Mouse (Mus musculus) kidney, adult 2 months (tissue): ENCODE measurements at regions not wholly inside any gene's neighbourhood (a gene's known extent, or its start where the extent isn't known, plus 50 kb on each side); places are given as distances from the start of the nearest gene placed in this dataset.

Experiments used
- DNase-seq: peaks from one replicate; pipeline ENCODE4 v3.0.0; 2021
- H3K27ac ChIP-seq: fragments of 200-500 bp; 2 replicates; pipeline ENCODE4 v1.5.1; 2012; ENCODE audit warnings: low read depth, low read length, control low read depth, inconsistent platforms; ENCODE audit not compliant: insufficient read depth
- H3K27me3 ChIP-seq: fragments of 200-500 bp; replicated peaks from 2 replicates; pipeline ENCODE4 v1.6.1; 2012; ENCODE audit warnings: mild to moderate bottlenecking, moderate library complexity, low read length, inconsistent platforms; ENCODE audit not compliant: control insufficient read depth, insufficient read depth
- H3K36me3 ChIP-seq: fragments of 200-500 bp; 2 replicates; pipeline ENCODE4 v1.6.1; 2012; ENCODE audit warnings: mild to moderate bottlenecking, moderate library complexity, low read length, inconsistent platforms; ENCODE audit not compliant: control insufficient read depth, insufficient read depth
- H3K4me1 ChIP-seq: fragments of 200-500 bp; 2 replicates; pipeline ENCODE4 v1.6.1; 2011; ENCODE audit warnings: low read length; ENCODE audit not compliant: control insufficient read depth, insufficient read depth
- H3K4me3 ChIP-seq: fragments of 200-500 bp; 2 replicates; pipeline ENCODE4 v1.5.1; 2011; ENCODE audit warnings: mild to moderate bottlenecking, low read depth, low read length, control low read depth; ENCODE audit not compliant: insufficient read depth
- CTCF ChIP-seq: fragments of 200-500 bp; conservative IDR thresholded peaks from 2 replicates; pipeline ENCODE4 v1.5.1; 2011; ENCODE audit warnings: low read depth, mild to moderate bottlenecking, control low read depth, low read length, moderate library complexity, mixed read lengths; ENCODE audit not compliant: insufficient read depth, insufficient read length
- POLR2A ChIP-seq: fragments of 200-500 bp; IDR thresholded peaks from one replicate; pipeline ENCODE4 v1.6.1; 2011; ENCODE audit warnings: low read depth, low read length, control low read depth
- WGBS: fragments of 180-500 bp; shearing (Covaris S2); methylation state at CpG from one replicate; pipeline ENCODE4 v1.1.7; 2018; 5-methylcytosine and 5-hydroxymethylcytosine counted together

GRCm38 (mm10) chr1:146955688-146956214 is 461.2 kb downstream of the Brinp3 start:
- no peaks in the 10 kb centered on the region for H3K36me3 ChIP-seq
- TF ChIP-seq CTCF: no peak
- no peak for TF ChIP-seq POLR2A
- H3K27ac ChIP-seq: no peak overlapping the region
- no peak overlapping the region for H3K4me3 ChIP-seq
- H3K27me3 ChIP-seq: no peaks in the 10 kb centered on the region
- no peak for DNase-seq
- WGBS: 39% methylated on average over 5 of the region's 5 CpGs
- no peaks in the 10 kb centered on the region for H3K4me1 ChIP-seq

- DNase-seq: no peak
- TF ChIP-seq CTCF: no peak
- TF ChIP-seq POLR2A: no peak
- Histone ChIP-seq H3K4me3 (no peak overlapping the region), H3K27me3 (no peaks in the 10 kb centered on the region), H3K4me1 (no peaks in the 10 kb centered on the region), H3K27ac (no peak overlapping the region), H3K36me3 (no peaks in the 10 kb centered on the region)
These were observed 461.8 kb downstream of the Brinp3 start for GRCm38 (mm10) chr1:146956347-146956746.

GRCm38 (mm10) chr1:146960448-146960847 is 465.9 kb downstream of the Brinp3 start:
- H3K27me3 ChIP-seq: no peaks in the 10 kb centered on the region
- 78% methylated on average over 3 of the region's 3 CpGs for WGBS
- no peak overlapping the region for H3K27ac ChIP-seq
- no peaks in the 10 kb centered on the region for H3K4me1 ChIP-seq
- no peaks in the 10 kb centered on the region for H3K36me3 ChIP-seq
- DNase-seq: no peak
- H3K4me3 ChIP-seq: no peak overlapping the region
- TF ChIP-seq POLR2A: no peak
- TF ChIP-seq CTCF: no peak

- H3K27me3 ChIP-seq: no peaks in the 10 kb centered on the region
- H3K27ac ChIP-seq: no peak overlapping the region
- H3K4me1 ChIP-seq: no peaks in the 10 kb centered on the region
- no peak for TF ChIP-seq CTCF
- TF ChIP-seq POLR2A: no peak
- DNase-seq: no peak
- no peaks in the 10 kb centered on the region for H3K36me3 ChIP-seq
- no peak overlapping the region for H3K4me3 ChIP-seq
These were observed 473.0 kb downstream of the Brinp3 start for GRCm38 (mm10) chr1:146967534-146967933.

GRCm38 (mm10) chr1:146967993-146968392 is 473.4 kb downstream of the Brinp3 start:
- no peak overlapping the region for H3K4me3 ChIP-seq
- DNase-seq: no peak
- no peaks in the 10 kb centered on the region for H3K27me3 ChIP-seq
- H3K4me1 ChIP-seq: no peaks in the 10 kb centered on the region
- H3K27ac ChIP-seq: no peak overlapping the region
- no peaks in the 10 kb centered on the region for H3K36me3 ChIP-seq
- no peak for TF ChIP-seq CTCF
- WGBS: 69% methylated on average over 2 of the region's 2 CpGs

- Histone ChIP-seq H3K27me3 (no peaks in the 10 kb centered on the region), H3K4me3 (no peak overlapping the region), H3K36me3 (no peaks in the 10 kb centered on the region), H3K4me1 (no peaks in the 10 kb centered on the region), H3K27ac (no peak overlapping the region)
- TF ChIP-seq POLR2A (no peak), CTCF (no peak)
- DNase-seq: no peak
- WGBS: 34% methylated on average over 5 of the region's 5 CpGs
These were observed 489.1 kb downstream of the Brinp3 start for GRCm38 (mm10) chr1:146983433-146984186.

GRCm38 (mm10) chr1:147000018-147000417 is 505.5 kb downstream of the Brinp3 start:
- DNase-seq: no peak
- TF ChIP-seq POLR2A (no peak), CTCF (no peak)
- Histone ChIP-seq H3K27me3 (no peaks in the 10 kb centered on the region), H3K4me3 (no peak overlapping the region), H3K4me1 (no peaks in the 10 kb centered on the region), H3K27ac (no peak overlapping the region), H3K36me3 (no peaks in the 10 kb centered on the region)
- 29% methylated on average over 2 of the region's 2 CpGs for WGBS
